Mouse (Mus musculus) spleen, embryonic (tissue): Measurements from ENCODE around the gene Cdk1.

Experiments
- CTCF ChIA-PET: fragments of 350-600 bp; sonication (Branson Sonifier 250); formaldehyde crosslinking; loops from one replicate; lab custom pipeline; 2022; lab: Charles Lee

Gene Cdk1

DNA sequence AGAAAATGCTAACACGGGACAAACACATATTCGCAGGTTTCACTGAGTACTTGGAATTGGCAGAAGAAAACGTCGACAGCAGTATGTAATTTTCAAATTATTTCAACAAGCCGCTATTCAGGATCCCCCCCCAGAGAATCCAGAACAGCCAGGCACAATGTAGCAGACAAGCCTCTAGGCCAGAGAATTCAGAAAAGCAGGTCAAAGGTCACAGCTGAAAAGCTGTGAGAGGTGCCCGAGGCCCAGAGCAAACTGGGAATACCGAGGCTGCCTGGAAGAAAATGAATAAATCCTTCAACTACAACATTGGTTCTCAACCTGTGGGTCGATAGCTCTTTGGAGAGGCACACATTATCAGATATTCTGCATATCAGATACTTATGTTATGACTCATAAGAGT, 4.5 kb downstream of the Cdk1 start:
- CTCF ChIA-PET = no interaction called here

DNA sequence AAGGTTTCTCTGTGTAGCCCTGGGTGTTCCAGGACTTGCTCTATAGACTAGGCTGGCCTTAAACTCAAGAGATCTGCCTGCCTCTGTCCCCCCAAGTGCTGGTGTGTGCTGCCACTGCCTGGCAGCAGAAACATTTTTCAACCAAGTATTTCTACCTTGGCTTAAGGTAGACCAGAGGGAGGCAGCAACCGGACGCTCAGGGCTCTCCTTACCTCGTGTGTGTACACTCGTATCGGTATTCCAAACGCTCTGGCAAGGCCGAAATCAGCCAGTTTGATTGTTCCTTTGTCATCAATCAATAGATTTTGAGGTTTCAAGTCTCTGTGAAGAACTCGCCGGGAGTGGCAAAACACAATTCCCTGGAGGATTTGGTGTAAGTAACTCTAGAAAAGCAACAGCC, 10.4 kb downstream of the Cdk1 start:
- CTCF ChIA-PET = no interaction called here

DNA sequence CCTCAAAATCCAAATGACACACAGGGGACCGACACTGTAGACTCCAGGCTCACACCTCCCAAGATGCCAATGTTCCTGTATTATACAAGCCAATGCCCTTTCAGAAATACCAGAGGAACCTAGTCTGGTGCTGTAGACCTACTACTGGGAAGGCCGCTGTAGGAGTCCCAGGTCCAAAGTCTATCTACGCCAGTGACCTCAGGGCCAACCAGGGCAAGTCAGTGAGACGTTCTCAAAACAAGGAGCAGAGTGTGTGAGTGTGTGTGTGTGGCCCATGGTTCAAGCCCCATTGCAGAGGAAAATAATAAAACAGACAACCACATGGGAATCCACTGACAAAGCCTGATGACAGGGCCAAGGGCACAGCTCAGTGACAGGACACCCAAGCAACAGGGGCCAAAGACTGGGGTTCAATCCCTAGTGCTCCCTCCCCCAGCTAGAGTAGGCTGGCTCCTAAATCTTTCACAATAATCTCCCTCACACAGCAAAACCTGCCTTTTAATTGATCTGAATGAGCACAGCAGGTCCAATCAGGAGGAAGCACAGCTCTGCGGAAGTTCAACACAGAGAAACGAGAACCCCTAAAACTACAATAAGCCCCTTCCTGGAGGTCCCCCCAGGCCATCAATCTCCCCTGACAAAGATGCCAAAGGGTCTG, 11.0 kb downstream of the Cdk1 start:
- CTCF ChIA-PET = no interaction called here

DNA sequence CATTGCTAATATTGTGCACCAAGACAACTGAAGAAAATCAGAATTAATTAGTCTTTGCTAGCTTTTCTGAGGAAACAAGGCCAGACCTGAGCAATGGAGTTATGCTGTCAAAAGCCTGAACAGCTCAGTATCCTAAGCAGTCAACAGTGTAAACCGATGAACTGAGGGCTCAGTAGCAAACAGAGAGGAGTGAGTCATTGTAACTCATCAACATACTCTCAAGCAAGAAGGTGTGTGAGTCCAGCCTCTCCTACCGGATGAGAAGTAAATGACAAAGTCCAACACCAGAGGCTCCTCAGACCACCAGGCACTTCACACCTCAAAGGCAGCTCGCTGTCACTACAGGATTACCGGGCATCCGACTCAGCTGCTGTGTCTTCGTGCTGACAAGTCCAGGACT, 12.7 kb downstream of the Cdk1 start:
- CTCF ChIA-PET = no interaction called here

DNA sequence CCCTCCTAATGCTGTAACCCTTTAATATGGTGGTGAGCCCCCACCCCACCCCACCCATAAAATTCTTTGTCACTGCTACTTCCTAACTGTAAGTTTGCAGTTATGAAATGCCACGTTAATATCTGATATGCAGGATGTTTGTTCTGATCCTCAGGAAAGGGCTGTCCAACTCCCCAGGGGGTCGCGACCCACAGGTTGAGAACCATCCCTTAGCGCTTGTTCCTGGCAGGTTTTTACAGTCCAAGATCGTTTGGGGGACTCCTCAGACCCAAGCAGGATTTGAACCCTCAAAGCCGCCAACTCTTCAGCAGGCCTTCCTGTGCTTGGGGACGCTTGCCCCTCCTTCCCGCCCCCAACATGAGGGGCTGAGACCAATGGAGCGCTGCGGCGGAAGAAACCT, 16.5 kb downstream of the Cdk1 start:
- CTCF ChIA-PET = no interaction called here

DNA sequence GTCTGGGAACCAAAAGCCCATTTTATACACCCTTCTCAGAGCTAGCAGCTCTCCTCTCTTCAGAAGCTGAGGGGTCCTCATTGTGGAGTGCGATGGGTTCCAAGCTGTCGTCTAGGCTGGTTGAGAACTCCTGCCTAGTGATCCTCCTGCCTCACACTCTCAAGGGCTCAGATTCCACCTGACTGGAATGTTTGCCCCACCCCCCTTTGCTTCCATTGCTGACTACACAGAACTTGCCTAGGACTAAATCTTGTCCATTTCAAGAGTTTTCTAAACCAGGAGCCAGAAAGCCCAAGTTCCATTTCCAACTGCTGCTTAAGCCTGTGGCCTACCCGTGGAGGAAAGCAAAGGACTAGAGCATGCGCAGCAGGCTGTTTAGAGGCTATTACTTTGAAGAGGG, 17.1 kb downstream of the Cdk1 start:
- CTCF ChIA-PET = no interaction called here

DNA sequence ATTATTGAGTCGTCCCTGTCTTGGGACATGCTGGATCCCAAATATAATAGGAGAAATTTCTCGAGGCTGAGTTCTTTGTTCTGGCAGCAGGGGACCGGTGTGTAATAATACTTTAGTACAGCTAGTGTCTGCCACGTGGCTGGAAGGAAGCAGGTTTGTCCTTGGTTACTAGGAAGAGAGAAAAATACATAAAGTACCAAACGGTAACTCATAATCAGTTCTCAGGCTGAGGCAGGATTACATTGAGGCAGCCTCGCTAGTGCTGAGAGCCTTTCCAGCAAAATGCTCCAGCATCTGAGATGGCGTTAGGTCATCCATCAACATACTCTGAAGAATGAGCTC, 17.6 kb downstream of the Cdk1 start:
- CTCF ChIA-PET = no interaction called here

DNA sequence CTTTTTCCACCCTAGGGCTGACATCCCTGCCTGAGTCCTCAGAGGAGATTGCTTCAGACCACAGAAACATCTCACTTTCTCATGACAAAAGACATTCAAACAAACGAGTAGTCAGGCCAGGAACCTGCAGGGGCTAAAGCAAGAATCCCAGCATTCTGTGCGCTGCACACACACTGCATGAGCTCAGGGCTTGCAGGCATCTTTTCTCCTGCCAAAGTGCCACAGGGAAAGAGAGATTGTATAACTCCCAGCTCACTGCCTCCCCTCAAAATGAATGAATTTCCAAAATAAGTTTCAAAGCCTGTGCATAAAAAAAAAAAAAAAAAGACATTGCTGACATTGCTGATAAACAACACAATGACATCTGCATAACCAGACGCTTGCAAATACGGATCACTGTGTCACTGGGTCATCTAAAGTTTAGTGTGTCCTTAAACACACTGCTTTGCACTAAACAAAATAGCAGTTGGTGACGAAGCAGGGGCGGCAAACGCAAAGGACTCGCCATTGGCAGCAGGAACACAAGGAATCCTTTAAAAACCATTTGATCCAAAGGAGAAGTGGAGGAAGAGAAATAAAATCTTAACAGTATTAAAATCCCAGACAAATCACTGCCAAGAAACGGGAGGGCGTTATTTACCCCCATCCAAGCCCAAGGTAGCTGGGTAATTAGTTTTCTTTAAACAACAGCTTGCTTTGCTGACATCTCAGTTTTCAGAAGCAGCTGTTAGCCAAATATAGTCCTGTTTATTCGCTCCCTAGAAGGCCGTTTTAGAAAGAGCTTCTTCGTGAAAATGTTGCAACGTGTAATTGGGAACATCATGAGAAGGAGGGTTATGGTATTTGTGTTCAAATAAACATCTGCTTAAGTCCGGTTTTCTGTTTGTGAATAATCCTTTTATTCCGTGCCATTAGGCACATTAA, 18.2 kb downstream of the Cdk1 start:
- CTCF ChIA-PET = no interaction called here

DNA sequence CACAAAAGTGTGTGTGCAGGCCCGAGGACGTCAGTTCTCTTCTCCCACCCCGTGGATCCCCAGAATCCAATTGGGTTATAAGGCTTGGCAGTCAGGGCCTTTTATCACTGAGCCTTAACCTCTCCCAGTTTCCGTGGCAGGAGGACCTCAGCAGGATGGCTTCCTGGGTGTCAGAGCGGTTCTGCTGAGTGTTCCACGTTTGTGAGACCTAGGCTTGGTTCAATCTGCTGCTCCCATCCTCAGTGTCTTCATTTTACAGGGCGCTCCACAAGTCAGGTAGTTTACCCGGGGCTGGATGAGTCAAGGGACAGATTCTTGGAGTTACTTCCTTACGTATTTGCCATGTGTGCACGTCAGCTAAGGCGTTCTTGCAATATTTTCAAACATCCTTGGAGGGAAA, 19.5 kb downstream of the Cdk1 start:
- CTCF ChIA-PET = no interaction called here

DNA sequence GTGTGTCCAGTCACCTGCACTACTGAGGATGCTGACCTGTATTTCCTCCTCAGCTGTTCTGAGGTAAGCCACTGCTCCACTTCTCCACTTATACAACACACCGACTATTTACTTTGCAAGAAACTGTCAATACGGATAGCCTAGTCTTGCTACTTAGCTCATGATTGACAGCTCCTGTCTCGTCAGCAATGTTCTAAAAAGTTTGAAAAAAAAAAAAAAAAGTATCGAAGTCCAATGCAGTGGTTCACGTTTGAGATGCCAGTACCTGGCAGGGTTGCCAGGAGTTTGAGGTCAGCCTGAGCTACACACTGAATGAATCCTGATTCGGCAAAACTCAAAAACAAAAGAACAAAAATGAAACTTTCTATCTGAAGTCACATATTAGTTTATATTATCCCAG, 21.5 kb downstream of the Cdk1 start:
- CTCF ChIA-PET = interaction anchor here (0.7 kb wide), 1 partner anchor 26 kb away, joined by 4 read pairs; no protein-coding TSS in a partner anchor

DNA sequence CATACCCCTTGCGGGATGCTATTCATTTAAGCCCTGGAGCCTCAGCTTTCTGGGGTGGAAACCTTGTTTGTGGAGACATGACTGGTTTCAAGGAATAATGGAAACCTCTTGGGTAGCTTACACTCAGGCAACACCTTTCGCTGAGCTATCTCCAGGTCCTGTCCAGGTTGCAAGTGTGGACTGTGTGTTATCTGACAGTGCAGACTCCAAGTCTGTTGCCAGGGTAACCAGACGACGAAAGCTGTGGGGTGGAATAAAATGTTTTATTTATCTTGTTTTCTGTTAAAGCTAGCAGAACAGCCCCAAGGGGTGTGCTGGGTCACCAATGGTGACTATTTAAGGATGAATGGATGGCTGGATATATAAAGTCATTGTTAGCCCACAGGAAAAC, 24.1 kb downstream of the Cdk1 start:
- CTCF ChIA-PET = interaction anchor here (0.6 kb wide), 1 partner anchor 208 kb away, joined by 9 read pairs; no protein-coding TSS in a partner anchor

DNA sequence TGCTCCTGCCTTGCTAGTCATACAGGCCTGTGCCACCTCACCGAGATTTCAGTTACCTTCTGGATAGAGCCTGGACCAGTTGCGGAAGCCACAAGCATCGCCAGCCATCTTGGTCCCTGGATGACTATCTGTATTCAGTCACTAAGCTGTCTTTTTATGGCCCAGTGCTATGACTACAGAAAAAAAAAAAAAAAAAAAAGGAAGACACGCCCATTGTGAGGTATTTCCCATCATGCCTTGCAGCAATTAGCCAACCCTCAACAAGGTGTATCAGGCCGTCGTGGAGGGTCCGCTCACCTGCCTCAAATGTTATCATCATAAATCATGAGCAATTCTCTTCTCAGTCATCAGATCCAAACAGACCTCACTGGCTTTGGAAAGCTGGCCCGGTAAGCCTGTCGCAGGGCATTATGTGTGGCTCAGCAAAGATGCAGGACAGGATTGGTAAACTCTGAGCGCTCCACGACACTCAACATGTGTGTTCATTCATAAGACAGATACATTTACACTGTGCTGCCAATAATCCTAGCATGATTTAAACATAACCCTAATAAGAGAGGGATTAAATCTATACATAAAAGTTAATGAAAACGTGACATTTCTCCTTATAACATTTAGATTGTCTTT, 24.6 kb downstream of the Cdk1 start:
- CTCF ChIA-PET = interaction anchor here (0.6 kb wide), 2 partner anchors 208 to 1821 kb away, joined by 3 to 9 read pairs; no protein-coding TSS in a partner anchor

DNA sequence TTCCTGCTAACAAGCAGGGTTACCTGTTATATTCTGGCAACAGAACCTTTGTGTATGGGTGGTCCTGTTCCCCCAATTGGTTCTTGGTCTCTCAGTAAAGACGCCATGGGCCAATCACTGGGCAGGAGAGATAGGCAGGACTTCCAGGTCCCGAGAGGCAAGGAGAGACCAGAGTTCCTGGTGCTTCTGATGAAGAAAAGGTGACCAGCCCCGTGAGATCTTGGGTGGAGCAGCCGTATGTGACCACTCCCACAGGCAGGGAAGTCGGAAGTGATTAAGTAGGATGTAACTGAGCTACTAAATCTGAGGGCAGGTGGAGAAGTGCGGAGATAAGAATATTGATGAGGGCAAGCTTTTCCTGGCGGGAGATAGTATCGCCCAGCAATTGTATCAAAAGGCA, 25.4 kb downstream of the Cdk1 start:
- CTCF ChIA-PET = interaction anchor here (0.6 kb wide), 1 partner anchor 1820 kb away, joined by 3 read pairs; no protein-coding TSS in a partner anchor

DNA sequence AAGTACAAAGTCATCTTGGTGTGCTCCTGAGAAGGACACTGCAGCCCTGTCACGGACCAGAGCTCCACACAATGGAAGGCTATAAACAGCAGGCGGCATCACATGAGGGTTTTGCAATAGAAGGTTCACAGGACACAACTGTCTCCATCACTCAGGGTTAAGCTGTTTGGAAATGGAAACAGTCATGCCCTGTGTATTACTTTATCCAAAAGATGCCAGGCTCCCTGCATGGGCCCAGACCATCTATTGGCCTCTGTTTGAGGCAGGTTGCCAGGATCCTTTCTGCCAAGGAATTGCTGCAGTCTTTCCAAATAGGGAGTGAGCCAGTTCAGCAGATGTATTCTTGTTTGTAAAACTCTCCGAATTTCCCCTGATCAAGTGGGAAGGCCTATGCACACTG, 26.3 kb downstream of the Cdk1 start:
- CTCF ChIA-PET = no interaction called here

DNA sequence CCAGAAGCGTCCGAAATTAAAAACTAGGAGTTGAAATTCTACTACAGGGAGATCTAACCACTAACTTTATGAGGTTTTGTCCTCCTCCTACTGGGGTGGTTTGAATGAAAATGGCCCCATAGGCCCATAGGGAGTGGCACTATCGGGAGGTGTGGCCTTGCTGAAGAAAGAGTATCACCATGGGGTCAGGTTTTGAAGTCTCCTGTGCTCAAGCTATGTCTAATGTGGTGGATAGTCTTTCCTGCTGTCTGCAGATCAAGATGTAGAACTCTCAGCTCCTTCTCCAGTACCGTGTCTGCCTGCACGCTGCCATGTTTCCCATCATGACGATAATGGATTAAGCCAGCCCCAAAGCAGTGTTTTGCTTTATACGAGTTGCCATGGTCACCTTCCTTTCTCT, 27.9 kb downstream of the Cdk1 start:
- CTCF ChIA-PET = interaction anchor here (0.7 kb wide), 1 partner anchor 1446 kb away, joined by 3 read pairs; no protein-coding TSS in a partner anchor

DNA sequence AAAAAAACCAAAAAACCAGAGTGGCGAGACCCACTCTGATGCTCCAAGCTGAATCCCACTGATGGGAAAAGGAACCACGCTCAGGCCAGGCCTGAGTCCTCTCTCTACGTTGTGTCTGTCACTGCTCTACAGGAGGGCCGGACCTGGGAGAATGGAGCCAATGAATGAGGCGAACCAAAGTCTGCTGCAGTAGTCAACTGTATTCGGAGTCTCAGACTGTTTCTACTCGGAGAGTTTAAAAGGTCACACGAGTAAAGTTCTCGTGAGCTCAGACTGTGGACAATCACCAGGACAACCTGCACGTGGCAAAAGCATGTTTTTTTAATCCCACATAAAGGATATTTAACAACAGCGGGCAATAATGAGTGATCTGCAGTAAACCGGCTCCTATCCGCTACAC, 28.8 kb downstream of the Cdk1 start:
- CTCF ChIA-PET = no interaction called here

DNA sequence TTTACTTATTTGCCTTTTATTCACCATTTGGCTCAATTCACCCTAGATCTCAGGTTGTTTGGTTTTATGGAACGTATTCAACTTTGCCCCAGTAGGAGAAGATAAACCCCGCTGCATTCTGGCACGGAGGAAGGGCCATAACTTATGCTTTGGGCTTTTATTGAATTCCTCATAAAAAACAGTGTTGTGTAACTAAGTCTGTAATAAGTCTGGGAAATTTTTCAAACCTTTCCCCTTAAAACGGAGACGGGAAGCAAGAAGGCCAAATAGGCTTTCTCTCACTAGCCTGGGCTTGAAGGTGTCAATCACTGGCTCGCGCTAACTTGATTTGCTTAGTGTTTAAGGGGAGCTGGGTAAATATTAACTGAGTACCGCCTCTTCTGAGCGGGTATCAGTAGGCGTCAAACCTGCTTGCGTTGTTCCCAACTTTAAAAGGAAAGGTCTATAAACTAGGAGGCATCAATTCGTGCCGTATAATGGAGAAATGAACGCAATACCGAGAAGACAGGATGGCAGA, 31.2 kb downstream of the Cdk1 start:
- CTCF ChIA-PET = interaction anchor here (0.6 to 0.8 kb wide), 4 partner anchors 16 to 363 kb away, joined by 3 to 7 read pairs (median 6); no protein-coding TSS in a partner anchor

DNA sequence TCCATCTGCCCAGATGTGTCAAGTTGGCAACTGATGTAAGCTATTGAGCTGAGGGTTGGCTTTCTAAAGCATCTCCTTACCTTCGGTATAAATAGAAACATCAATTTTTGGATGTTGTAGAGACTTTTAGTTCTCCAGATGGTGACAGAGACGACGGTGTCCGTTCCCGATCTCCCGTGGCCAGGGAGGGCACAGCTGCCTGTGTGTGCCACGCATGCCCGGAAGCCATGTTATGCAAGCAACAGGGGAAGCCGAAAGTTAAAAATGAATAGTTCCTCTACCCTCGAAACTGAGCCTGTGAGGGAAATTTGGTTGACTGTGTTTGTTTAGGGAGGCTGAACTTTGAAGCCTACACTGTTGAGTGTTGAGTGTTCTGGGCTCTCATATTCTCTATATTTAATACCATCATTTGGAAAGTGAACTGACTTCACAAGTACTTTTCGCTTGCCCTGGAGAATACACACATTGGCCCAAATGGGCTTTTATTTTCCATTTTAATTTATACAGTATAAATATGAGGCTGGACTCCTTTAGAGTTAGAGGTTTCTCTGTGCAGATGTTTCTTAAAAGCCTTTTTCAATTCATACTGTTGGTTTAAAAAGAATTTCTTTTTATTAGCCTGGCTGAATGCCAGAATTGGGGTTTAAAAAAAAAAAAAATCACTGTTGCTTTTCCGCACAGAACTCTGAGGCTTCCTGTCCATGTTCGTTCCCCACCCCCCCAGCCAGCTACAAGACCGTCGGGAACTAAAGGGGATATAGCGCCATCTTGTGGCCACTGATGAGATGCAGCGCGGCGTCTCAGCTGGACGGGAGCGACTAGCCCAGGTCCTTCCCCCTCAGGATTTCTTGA, 31.8 kb downstream of the Cdk1 start:
- CTCF ChIA-PET = interaction anchor here (0.6 kb wide), 2 partner anchors 21 to 342 kb away, joined by 3 to 4 read pairs; no protein-coding TSS in a partner anchor

DNA sequence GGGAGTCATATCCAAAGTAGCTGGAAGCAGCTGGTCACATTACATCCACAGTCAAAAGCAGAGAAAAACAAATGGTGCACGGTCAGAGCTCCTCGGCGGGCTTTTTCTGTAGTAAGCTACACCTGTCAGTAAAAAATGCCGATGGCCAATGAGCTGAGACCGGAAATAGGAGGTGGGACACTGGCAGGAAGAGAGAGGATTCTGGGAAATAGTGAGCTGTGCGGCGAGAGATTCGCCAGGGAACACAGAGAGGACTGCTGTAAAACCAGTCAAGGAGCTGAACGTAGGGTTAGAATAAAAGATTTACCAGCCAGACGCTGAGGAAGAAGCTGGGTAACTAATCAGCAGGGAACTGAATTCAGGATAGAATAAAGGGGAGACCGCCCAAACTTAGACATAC, 34.2 kb downstream of the Cdk1 start:
- CTCF ChIA-PET = no interaction called here

DNA sequence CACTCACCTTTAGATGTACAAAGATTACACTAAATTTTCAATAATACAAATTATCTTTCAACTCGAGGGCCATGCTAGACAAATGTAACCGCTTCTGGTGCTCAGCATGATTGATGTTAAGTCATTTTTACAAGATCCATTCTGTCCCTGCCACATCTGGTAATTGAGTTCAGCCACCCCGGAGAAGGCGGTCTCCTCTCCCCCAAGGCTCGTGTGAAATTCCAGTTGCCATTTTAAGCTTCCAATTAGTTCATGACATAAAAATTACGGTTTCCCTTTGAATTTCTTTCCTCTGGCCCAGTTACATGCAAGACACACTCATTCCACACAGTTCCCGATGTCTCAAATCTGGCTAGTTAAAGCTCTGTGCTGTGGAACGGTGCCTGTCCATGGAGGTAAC, 38.8 kb downstream of the Cdk1 start:
- CTCF ChIA-PET = no interaction called here

DNA sequence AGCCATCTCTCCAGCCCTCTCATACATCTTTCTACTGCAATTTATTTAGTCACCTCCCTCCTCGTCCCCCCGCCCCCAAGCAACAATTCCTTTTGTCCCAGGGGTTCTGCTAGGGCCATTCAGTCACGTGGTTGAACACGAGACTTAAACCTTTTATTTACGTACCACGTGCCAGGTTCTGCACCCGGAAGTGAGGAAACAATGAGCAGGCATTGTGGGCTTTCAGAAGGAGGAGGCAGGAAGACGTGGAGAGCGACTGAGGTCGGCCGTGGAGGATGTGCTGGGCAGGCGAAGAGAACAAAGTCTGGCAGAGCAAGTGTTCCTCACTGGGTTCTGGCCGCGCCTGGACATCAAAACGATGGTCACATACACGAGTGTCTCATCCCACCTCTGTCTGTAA, 40.9 kb downstream of the Cdk1 start:
- CTCF ChIA-PET = no interaction called here
